Comparison of ENCODE assay signal across 8 mouse cellular contexts in the genomic region with DNA sequence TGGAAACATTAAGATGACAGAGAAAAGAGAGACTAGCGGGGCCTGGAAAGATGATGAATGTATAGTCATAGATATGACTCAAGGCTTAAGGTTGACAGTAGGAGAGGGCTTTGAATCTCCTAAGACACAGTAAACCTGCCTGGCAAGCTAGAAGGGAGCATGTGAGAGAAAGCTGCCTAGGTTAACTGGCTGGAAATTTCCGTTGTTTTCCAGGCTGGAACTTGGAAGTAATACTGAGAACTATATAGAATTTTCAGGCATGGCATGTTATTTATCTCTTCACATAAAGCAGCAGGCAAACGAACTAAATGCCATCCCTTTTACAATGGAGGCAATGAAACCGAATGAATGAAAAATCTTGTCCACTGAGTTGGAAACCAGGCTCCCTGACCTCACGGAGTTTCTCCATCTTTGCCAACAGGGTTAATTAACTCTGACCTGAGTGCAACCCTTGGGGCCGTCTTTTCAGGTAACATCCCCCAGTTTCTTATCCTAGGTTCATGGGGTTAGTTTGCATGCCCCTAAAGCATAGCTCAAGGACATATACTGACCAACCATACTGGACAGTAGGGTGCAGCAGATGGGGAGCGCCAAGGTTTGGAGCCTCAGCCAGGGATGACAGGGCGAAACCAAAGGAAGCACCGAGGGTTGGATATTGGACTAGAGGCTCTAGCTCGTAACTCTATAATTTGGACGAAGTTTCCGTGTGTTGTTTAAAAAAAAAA. TPM values are rescaled to one million over a fixed set of nuclear protein-coding genes. Genes with fewer than 3 reads are reported as not detected.
DNase-seq lines count a peak whose midpoint lies in the region; ATAC-seq and TF ChIP-seq lines count a peak whose summit lies in the region.

No protein-coding gene starts in this region.

- no peaks in the 10 kb centered on the region for H3K27me3 ChIP-seq in lung, embryonic 14.5 days (ENCODE audit: insufficient read depth, low read length)
- H3K27me3 ChIP-seq in embryonic facial prominence, embryonic 15.5 days = no peaks in the 10 kb centered on the region
- H3K27me3 ChIP-seq in intestine, embryonic 16.5 days (replicated peaks; ENCODE audit: control insufficient read depth, insufficient read depth, low read length) = no peaks in the 10 kb centered on the region
- no peaks in the 10 kb centered on the region for H3K27me3 ChIP-seq in neural tube, embryonic 13.5 days

- 39% methylated on average over 12 of the region's 12 CpGs for WGBS in lung, embryonic 14.5 days
- WGBS in embryonic facial prominence, embryonic 15.5 days = 29% methylated on average over 12 of the region's 12 CpGs
- WGBS in intestine, embryonic 16.5 days = 38% methylated on average over 12 of the region's 12 CpGs
- 37% methylated on average over 12 of the region's 12 CpGs for WGBS in neural tube, embryonic 13.5 days

- H3K27ac ChIP-seq in lung, embryonic 14.5 days (ENCODE audit: low read depth) = no peak overlapping the region
- H3K27ac ChIP-seq in embryonic facial prominence, embryonic 15.5 days (replicated peaks) = 0 out of 2 replicates have a peak overlapping the region, but pooled peaks have one; percentile 94
- no peak overlapping the region for H3K27ac ChIP-seq in intestine, embryonic 16.5 days (ENCODE audit: low read length)
- H3K27ac ChIP-seq in neural tube, embryonic 13.5 days (replicated peaks) = no peak overlapping the region

- H3K9me3 ChIP-seq in lung, embryonic 14.5 days (ENCODE audit: low read depth, low read length) = no peaks in the 10 kb centered on the region
- H3K9me3 ChIP-seq in embryonic facial prominence, embryonic 15.5 days (replicated peaks) = no peaks in the 10 kb centered on the region
- no peaks in the 10 kb centered on the region for H3K9me3 ChIP-seq in intestine, embryonic 16.5 days (ENCODE audit: control insufficient read depth, low read length)
- no peaks in the 10 kb centered on the region for H3K9me3 ChIP-seq in neural tube, embryonic 13.5 days

- peaks cover 19% of the 10 kb centered on the region for H3K4me1 ChIP-seq in lung, embryonic 14.5 days (ENCODE audit: insufficient read depth)
- H3K4me1 ChIP-seq in embryonic facial prominence, embryonic 15.5 days = peaks cover 37% of the 10 kb centered on the region
- H3K4me1 ChIP-seq in intestine, embryonic 16.5 days (ENCODE audit: control insufficient read depth, insufficient read depth, low read length) = peaks cover 25% of the 10 kb centered on the region
- H3K4me1 ChIP-seq in neural tube, embryonic 13.5 days (replicated peaks) = peaks cover 41% of the 10 kb centered on the region

- peak overlapping the region; percentile 85 for H3K4me2 ChIP-seq in lung, embryonic 14.5 days
- peak overlapping the region; percentile 88 for H3K4me2 ChIP-seq in embryonic facial prominence, embryonic 15.5 days (replicated peaks)
- peak overlapping the region; percentile 93 for H3K4me2 ChIP-seq in intestine, embryonic 16.5 days (ENCODE audit: low read depth, low read length)
- peak overlapping the region; percentile 88 for H3K4me2 ChIP-seq in neural tube, embryonic 13.5 days

- H3K9ac ChIP-seq in lung, embryonic 14.5 days = no peak overlapping the region; the same call in 1 of the 2 replicates
- no peak overlapping the region for H3K9ac ChIP-seq in embryonic facial prominence, embryonic 15.5 days
- no peak overlapping the region; the same call in 1 of the 2 replicates for H3K9ac ChIP-seq in intestine, embryonic 16.5 days (ENCODE audit: low read depth, low read length)
- H3K9ac ChIP-seq in neural tube, embryonic 13.5 days = peak overlapping the region; percentile 92

- DNase-seq in lung, embryonic 14.5 days = no peak
- no peak for DNase-seq in lung, postnatal 10 days
- DNase-seq in right cerebral cortex, adult 18-20 months = no peak
- no peak for DNase-seq in right cerebral cortex, postnatal 4 days
- DNase-seq in spleen, postnatal 4 days (ENCODE audit: low spot score in 2 of 2) = no peak

- ATAC-seq in lung, embryonic 14.5 days (ENCODE audit: insufficient read depth) = no peak
- ATAC-seq in embryonic facial prominence, embryonic 15.5 days (ENCODE audit: insufficient number of reproducible peaks, low FRiP score, low TSS enrichment, low read depth) = no peak
- no peak for ATAC-seq in intestine, embryonic 16.5 days
- no peak for ATAC-seq in neural tube, embryonic 13.5 days (ENCODE audit: low read depth)

- peaks cover 24% of the 10 kb centered on the region for H3K36me3 ChIP-seq in lung, embryonic 14.5 days (ENCODE audit: insufficient read depth)
- peaks cover 12% of the 10 kb centered on the region; the same call in 1 of the 2 replicates for H3K36me3 ChIP-seq in embryonic facial prominence, embryonic 15.5 days
- peaks cover 2% of the 10 kb centered on the region for H3K36me3 ChIP-seq in intestine, embryonic 16.5 days (ENCODE audit: control insufficient read depth, insufficient read depth, low read length)
- peaks cover 9% of the 10 kb centered on the region; the same call in 1 of the 2 replicates for H3K36me3 ChIP-seq in neural tube, embryonic 13.5 days

- peak overlapping the region; percentile 85 for H3K4me3 ChIP-seq in lung, embryonic 14.5 days (ENCODE audit: low read depth, low read length)
- H3K4me3 ChIP-seq in embryonic facial prominence, embryonic 15.5 days (replicated peaks) = peak overlapping the region; percentile 81
- peak overlapping the region; percentile 76 for H3K4me3 ChIP-seq in intestine, embryonic 16.5 days (ENCODE audit: low read length)
- H3K4me3 ChIP-seq in neural tube, embryonic 13.5 days = peak overlapping the region; percentile 85

- TF ChIP-seq CTCF in lung, embryonic 14.5 days (IDR thresholded peaks at IDR 0.05; ENCODE audit: low read depth) = no peak

RNA-seq across cellular contexts. Expression of a gene that starts 1.0 kb away (rescaled TPM):
- 194 and 198 TPM in 2 replicates for polyA plus RNA-seq in lung, embryonic 14.5 days (2014; fragmentation: Nextera tagmentation; extraction: Ambion mirVana)
- 127 and 131 TPM in 2 replicates for polyA plus RNA-seq in embryonic facial prominence, embryonic 15.5 days (2015; fragmentation: Nextera tagmentation; extraction: Ambion mirVana)
- polyA plus RNA-seq in intestine, embryonic 16.5 days (2015; fragmentation: Nextera tagmentation; extraction: Ambion mirVana) = 83.5 and 86.5 TPM in 2 replicates
- 56.4 and 56.5 TPM in 2 replicates for polyA plus RNA-seq in neural tube, embryonic 13.5 days (2015; fragmentation: Nextera tagmentation; extraction: Ambion mirVana)

RNA-seq across cellular contexts. Expression of a gene that starts 24.0 kb away (rescaled TPM):
- 0.11 and 0.13 TPM in 2 replicates for polyA plus RNA-seq in lung, embryonic 14.5 days (2014; fragmentation: Nextera tagmentation; extraction: Ambion mirVana)
- polyA plus RNA-seq in embryonic facial prominence, embryonic 15.5 days (2015; fragmentation: Nextera tagmentation; extraction: Ambion mirVana) = 0.23 and 0.24 TPM in 2 replicates
- polyA plus RNA-seq in intestine, embryonic 16.5 days (2015; fragmentation: Nextera tagmentation; extraction: Ambion mirVana) = 0.12 and 0.21 TPM in 2 replicates
- 7.4 and 8.1 TPM in 2 replicates for polyA plus RNA-seq in neural tube, embryonic 13.5 days (2015; fragmentation: Nextera tagmentation; extraction: Ambion mirVana)

RNA-seq across cellular contexts. Expression of a gene that starts 24.6 kb away (rescaled TPM):
- polyA plus RNA-seq in lung, embryonic 14.5 days (2014; fragmentation: Nextera tagmentation; extraction: Ambion mirVana) = 5.7 and 7.0 TPM in 2 replicates
- 19.5 and 21.6 TPM in 2 replicates for polyA plus RNA-seq in embryonic facial prominence, embryonic 15.5 days (2015; fragmentation: Nextera tagmentation; extraction: Ambion mirVana)
- polyA plus RNA-seq in intestine, embryonic 16.5 days (2015; fragmentation: Nextera tagmentation; extraction: Ambion mirVana) = 10.0 and 11.3 TPM in 2 replicates
- 0.24 and 0.61 TPM in 2 replicates for polyA plus RNA-seq in neural tube, embryonic 13.5 days (2015; fragmentation: Nextera tagmentation; extraction: Ambion mirVana)

RNA-seq across cellular contexts. Expression of a gene that starts 51.6 kb away (rescaled TPM):
- polyA plus RNA-seq in lung, embryonic 14.5 days (2014; fragmentation: Nextera tagmentation; extraction: Ambion mirVana) = not detected in 2 replicates
- polyA plus RNA-seq in embryonic facial prominence, embryonic 15.5 days (2015; fragmentation: Nextera tagmentation; extraction: Ambion mirVana) = not detected in 2 replicates
- polyA plus RNA-seq in intestine, embryonic 16.5 days (2015; fragmentation: Nextera tagmentation; extraction: Ambion mirVana) = not detected in 2 replicates
- polyA plus RNA-seq in neural tube, embryonic 13.5 days (2015; fragmentation: Nextera tagmentation; extraction: Ambion mirVana) = not detected in 2 replicates

RNA-seq across cellular contexts. Expression of a gene that starts 56.8 kb away (rescaled TPM):
- not detected in 2 replicates for polyA plus RNA-seq in lung, embryonic 14.5 days (2014; fragmentation: Nextera tagmentation; extraction: Ambion mirVana)
- polyA plus RNA-seq in embryonic facial prominence, embryonic 15.5 days (2015; fragmentation: Nextera tagmentation; extraction: Ambion mirVana) = not detected in 2 replicates
- not detected in 2 replicates for polyA plus RNA-seq in intestine, embryonic 16.5 days (2015; fragmentation: Nextera tagmentation; extraction: Ambion mirVana)
- not detected in 2 replicates for polyA plus RNA-seq in neural tube, embryonic 13.5 days (2015; fragmentation: Nextera tagmentation; extraction: Ambion mirVana)
